Mouse (Mus musculus): Measurements from ENCODE around the gene Adamtsl4. TPM values are rescaled to one million over a fixed set of nuclear protein-coding genes. Genes with fewer than 3 reads are reported as not detected.

Gene Adamtsl4
- polyA plus RNA-seq, 1 experiment from 2014 or later, result 3.9 TPM

DNA sequence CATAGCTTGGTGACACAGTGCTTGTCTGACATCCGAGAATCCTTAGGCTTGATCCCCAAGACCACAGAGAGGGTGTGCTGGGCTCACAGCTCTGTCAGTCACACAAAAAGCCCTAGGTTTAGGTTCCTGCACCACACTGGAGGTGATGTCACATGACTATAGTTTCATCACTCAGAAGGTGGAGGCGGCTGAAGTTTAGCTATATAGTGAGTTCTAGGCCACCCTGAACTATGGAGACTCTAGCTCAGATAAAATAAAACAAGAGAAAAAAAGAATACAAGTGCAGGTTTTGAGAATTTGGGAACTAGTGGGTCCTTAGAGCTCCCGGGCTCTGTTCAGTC, 36.7 kb downstream of the Adamtsl4 start:
- peak overlapping the region; percentile 81 for H3K27ac ChIP-seq (ENCODE audit: low read length)
- no peak overlapping the region for H3K4me2 ChIP-seq (replicated peaks; ENCODE audit: low read depth, low read length)
- no peaks in the 10 kb centered on the region for H3K36me3 ChIP-seq (ENCODE audit: insufficient read depth, low read length)
- peaks cover 20% of the 10 kb centered on the region for H3K4me1 ChIP-seq (ENCODE audit: insufficient read depth, low read length)
- ATAC-seq (ENCODE audit: low FRiP score, low TSS enrichment), result no peak
- no peaks in the 10 kb centered on the region for H3K9me3 ChIP-seq (ENCODE audit: low read length)
- no peaks in the 10 kb centered on the region for H3K27me3 ChIP-seq (ENCODE audit: insufficient read depth, low read length)
- H3K9ac ChIP-seq (replicated peaks; ENCODE audit: low read length), result 0 out of 2 replicates have a peak overlapping the region, but pooled peaks have one; percentile 2
- WGBS, result 78% methylated on average over 3 of the region's 3 CpGs
- H3K4me3 ChIP-seq (ENCODE audit: low read length), result no peak overlapping the region

DNA sequence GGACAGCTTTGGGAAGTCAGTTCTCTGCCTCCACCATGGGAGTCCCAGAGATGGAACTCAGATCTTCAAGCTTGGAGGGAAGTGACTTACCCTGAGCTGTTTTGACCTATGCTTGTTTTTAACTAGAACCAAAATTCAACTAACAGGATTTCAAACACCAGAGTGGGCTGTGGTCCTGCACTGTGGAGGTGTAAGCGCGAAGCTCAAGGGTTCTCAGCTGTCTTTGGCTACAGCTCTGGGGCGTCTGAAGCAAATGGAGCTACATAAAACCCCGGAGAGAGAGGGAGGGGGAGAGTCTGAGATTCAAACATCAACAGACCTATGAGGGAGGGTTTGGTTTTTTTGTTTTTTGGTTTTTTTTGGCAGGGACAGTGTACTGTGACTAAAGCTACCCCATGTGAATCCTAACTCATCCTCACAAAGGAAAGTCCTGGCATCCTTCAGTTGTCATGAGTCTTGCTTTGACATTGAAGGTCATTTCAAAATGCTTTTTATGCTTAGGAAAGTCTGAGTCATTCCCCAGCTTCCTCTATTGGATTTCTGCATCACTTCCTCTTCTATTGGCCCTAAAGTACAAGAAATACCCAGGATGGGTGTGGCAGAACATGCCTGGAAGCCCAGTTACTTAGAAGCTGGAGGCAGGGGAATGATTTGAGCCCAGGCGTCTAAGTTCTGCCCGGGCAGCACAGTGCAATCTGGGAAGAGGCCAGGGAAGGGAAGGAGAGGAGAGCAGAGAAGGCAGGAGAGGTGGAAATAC, 37.3 kb downstream of the Adamtsl4 start:
- no peaks in the 10 kb centered on the region for H3K36me3 ChIP-seq (ENCODE audit: insufficient read depth, low read length)
- H3K9me3 ChIP-seq (ENCODE audit: low read length), result no peaks in the 10 kb centered on the region
- H3K4me2 ChIP-seq (replicated peaks; ENCODE audit: low read depth, low read length), result no peak overlapping the region
- 0 out of 2 replicates have a peak overlapping the region, but pooled peaks have one; percentile 2 for H3K9ac ChIP-seq (replicated peaks; ENCODE audit: low read length)
- no peak overlapping the region for H3K4me3 ChIP-seq (ENCODE audit: low read length)
- WGBS, result 49% methylated on average over 6 of the region's 6 CpGs
- ATAC-seq (ENCODE audit: low FRiP score, low TSS enrichment), result no peak
- H3K27ac ChIP-seq (ENCODE audit: low read length), result peak overlapping the region; percentile 81
- no peaks in the 10 kb centered on the region for H3K27me3 ChIP-seq (ENCODE audit: insufficient read depth, low read length)
- H3K4me1 ChIP-seq (ENCODE audit: insufficient read depth, low read length), result peaks cover 20% of the 10 kb centered on the region

DNA sequence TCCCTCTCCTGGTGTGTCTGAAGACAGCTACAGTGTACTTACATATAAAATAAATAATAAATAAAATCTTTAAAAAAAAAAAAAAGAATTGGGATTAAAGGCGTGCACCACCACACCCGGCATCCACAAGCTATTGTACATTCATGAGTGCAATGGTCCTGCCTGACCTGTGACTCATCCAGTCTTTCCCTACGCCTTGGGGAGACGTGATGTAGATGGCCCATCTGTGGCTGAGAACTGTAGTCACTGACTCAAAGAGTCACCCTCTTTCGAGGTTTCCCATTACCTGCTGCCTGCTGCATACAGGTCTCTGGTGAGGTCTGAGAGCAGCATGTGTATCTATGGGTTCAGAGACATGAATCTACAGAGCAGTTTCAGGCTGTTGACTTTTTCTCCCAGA, 39.7 kb downstream of the Adamtsl4 start:
- H3K36me3 ChIP-seq (ENCODE audit: insufficient read depth, low read length), result no peaks in the 10 kb centered on the region
- H3K4me2 ChIP-seq (replicated peaks; ENCODE audit: low read depth, low read length), result no peak overlapping the region
- no peaks in the 10 kb centered on the region for H3K9me3 ChIP-seq (ENCODE audit: low read length)
- no peaks in the 10 kb centered on the region for H3K27me3 ChIP-seq (ENCODE audit: insufficient read depth, low read length)
- H3K4me3 ChIP-seq (ENCODE audit: low read length), result no peak overlapping the region
- peaks cover 16% of the 10 kb centered on the region for H3K4me1 ChIP-seq (ENCODE audit: insufficient read depth, low read length)
- no peak overlapping the region for H3K9ac ChIP-seq (replicated peaks; ENCODE audit: low read length)
- H3K27ac ChIP-seq (ENCODE audit: low read length), result no peak overlapping the region
- ATAC-seq (ENCODE audit: low FRiP score, low TSS enrichment), result no peak
- 89% methylated on average over 5 of the region's 5 CpGs for WGBS

DNA sequence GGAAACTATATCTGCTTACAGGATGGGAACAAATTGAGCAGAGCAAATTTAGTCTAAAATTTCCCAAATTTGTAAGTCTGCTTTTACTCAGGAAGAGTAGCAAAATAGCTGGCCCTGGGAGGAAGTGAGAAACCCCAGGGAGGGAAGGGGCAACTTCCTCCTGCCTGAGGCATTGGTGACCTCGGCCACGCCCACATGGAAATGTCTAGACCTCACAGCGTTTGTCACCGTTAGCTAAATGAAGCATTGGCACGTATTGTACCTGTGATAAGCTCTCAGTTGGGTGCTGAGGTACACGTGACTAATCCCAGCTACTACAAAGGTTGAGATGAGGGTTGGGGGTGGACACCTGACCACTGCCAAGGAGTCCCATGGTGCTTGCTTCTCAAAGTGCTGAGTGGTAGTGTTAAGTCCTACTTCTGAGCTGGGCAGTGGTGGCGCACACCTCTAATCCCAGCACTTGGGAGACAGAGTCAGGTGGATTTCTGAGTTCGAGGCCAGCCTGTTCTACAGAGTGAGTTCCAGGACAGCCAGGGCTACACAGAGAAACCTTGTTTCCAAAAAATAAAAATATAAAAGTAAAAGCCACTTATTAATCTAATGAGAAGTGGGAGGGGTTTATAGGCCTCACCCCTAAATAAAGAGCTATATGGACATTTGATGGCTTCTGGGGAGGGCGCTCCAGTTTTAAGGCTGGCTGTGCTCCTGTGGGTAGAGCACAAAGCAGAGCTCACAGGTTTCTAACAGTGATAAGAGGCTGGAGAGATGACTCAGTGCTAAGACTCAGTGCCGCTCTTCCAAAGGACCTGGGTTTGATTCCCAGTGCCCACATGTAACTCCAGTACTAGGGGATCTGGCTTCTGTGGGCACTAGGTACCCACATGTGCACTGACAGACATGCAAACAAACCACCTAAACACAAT, 42.1 kb downstream of the Adamtsl4 start:
- WGBS, result 67% methylated on average over 10 of the region's 10 CpGs
- no peak overlapping the region for H3K4me2 ChIP-seq (replicated peaks; ENCODE audit: low read depth, low read length)
- no peak overlapping the region for H3K27ac ChIP-seq (ENCODE audit: low read length)
- H3K4me3 ChIP-seq (ENCODE audit: low read length), result no peak overlapping the region
- H3K27me3 ChIP-seq (ENCODE audit: insufficient read depth, low read length), result no peaks in the 10 kb centered on the region
- H3K36me3 ChIP-seq (ENCODE audit: insufficient read depth, low read length), result no peaks in the 10 kb centered on the region
- peaks cover 7% of the 10 kb centered on the region; the same call in 1 of the 2 replicates for H3K4me1 ChIP-seq (ENCODE audit: insufficient read depth, low read length)
- ATAC-seq (ENCODE audit: low FRiP score, low TSS enrichment), result no peak
- no peak overlapping the region for H3K9ac ChIP-seq (replicated peaks; ENCODE audit: low read length)
- no peaks in the 10 kb centered on the region for H3K9me3 ChIP-seq (ENCODE audit: low read length)

DNA sequence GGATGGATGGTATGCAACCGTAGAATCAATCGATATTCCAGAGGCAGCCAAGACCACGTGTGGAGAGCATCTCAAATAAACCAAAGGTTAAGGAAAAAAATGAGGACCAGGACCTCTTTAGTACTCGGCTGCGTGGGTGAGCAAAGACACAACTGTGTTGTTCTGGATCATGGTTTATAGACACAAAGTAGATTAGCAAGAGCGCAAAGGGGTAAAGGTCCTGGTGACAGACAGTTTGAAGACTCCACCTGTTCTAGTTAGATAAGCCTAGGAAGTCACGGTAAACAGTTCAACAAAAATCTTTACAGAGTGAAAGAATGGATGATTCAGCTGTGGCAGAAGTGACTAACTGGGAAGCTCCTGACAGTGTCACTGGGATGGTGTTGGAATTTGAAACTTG, 44.6 kb downstream of the Adamtsl4 start:
- 0 out of 2 replicates have a peak, but pooled peaks cover 3% of the 10 kb centered on the region for H3K4me1 ChIP-seq (ENCODE audit: insufficient read depth, low read length)
- no peak for ATAC-seq (ENCODE audit: low FRiP score, low TSS enrichment)

DNA sequence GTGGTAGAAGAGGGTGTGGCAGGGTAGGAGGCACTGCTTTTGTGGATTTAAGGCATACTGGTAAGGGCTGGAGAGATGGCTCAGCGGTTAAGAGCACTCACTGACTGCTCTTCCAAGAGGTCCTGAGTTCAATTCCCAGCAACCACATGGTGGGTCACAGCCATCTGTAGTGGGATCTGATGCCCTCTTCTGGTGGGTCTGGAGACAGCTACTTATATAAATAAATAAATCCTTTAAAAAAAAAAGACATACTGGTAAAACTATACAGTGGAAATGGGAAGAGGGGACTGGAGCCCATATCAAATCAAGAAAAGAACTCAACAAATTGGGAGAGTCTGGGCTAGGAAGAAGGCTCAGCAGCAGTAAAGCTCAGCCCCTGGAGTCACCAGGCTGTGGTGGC, 48.0 kb downstream of the Adamtsl4 start:
- ATAC-seq (ENCODE audit: low FRiP score, low TSS enrichment), result no peak
- H3K9ac ChIP-seq (replicated peaks; ENCODE audit: low read length), result no peak overlapping the region
- H3K27ac ChIP-seq (ENCODE audit: low read length), result no peak overlapping the region
- H3K27me3 ChIP-seq (ENCODE audit: insufficient read depth, low read length), result no peaks in the 10 kb centered on the region
- H3K4me3 ChIP-seq (ENCODE audit: low read length), result no peak overlapping the region
- WGBS, result 93% methylated on average over 1 of the region's 1 CpGs
- H3K36me3 ChIP-seq (ENCODE audit: insufficient read depth, low read length), result peaks cover 20% of the 10 kb centered on the region
- H3K4me2 ChIP-seq (replicated peaks; ENCODE audit: low read depth, low read length), result no peak overlapping the region
- peaks cover 12% of the 10 kb centered on the region for H3K4me1 ChIP-seq (ENCODE audit: insufficient read depth, low read length)
- no peaks in the 10 kb centered on the region for H3K9me3 ChIP-seq (ENCODE audit: low read length)

More for the DNA sequence above, 44.6 kb downstream of the Adamtsl4 start:
- H3K27me3 ChIP-seq (ENCODE audit: insufficient read depth, low read length), result no peaks in the 10 kb centered on the region
- no peak overlapping the region for H3K9ac ChIP-seq (replicated peaks; ENCODE audit: low read length)
- no peak overlapping the region for H3K4me2 ChIP-seq (replicated peaks; ENCODE audit: low read depth, low read length)
- no peaks in the 10 kb centered on the region for H3K9me3 ChIP-seq (ENCODE audit: low read length)
- H3K27ac ChIP-seq (ENCODE audit: low read length), result no peak overlapping the region
- H3K4me3 ChIP-seq (ENCODE audit: low read length), result no peak overlapping the region
- WGBS, result 65% methylated on average over 7 of the region's 7 CpGs
- 0 out of 2 replicates have a peak, but pooled peaks cover 3% of the 10 kb centered on the region for H3K36me3 ChIP-seq (ENCODE audit: insufficient read depth, low read length)

DNA sequence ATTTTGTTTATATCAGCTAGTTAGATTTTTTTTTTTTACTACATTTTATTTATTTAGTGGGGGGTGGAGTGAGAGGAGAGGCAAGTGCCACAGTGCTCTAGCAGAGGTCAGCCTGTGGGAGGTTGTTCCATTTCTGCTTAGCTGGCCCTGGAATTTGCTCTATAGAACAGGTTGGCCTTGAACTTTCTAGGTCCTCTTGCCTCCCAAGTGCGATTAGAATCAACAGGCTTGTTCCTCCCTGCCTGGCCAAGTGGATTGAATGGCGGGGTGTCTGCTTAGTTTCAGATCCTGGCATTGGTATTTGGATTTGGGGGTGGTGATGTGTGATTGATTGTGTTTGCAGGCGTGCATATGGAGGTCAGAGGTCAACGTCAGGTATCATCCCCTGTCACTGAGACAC, 51.6 kb downstream of the Adamtsl4 start:
- Histone ChIP-seq H3K27me3 (ENCODE audit: insufficient read depth, low read length) (no peaks in the 10 kb centered on the region), H3K4me1 (ENCODE audit: insufficient read depth, low read length) (peaks cover 14% of the 10 kb centered on the region), H3K9me3 (ENCODE audit: low read length) (no peaks in the 10 kb centered on the region), H3K9ac (replicated peaks; ENCODE audit: low read length) (no peak overlapping the region), H3K36me3 (ENCODE audit: insufficient read depth, low read length) (peaks cover 39% of the 10 kb centered on the region), H3K4me3 (ENCODE audit: low read length) (no peak overlapping the region), H3K4me2 (replicated peaks; ENCODE audit: low read depth, low read length) (no peak overlapping the region), H3K27ac (ENCODE audit: low read length) (peak overlapping the region; percentile 51)
- no peak for ATAC-seq (ENCODE audit: low FRiP score, low TSS enrichment)
- WGBS, result 61% methylated on average over 4 of the region's 4 CpGs

DNA sequence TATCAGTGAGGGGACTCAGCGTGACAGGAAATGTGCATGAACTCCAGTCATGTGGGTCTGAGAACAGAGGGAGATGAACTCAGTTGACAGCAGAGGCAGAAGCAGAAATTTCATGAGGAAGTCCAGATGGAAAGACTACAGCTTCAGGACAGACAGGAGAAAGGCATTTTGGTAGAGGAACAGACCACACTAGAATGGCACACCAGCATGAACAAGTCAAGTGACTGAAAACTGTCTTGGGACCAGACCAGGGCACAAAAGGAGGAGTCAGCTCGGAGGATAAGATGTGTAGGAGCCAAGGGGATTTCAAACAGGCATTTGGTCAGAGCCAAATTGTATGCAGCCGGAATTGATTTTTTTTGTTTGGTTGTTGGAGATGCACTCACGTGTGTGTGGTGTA, 52.1 kb downstream of the Adamtsl4 start:
- no peak for ATAC-seq (ENCODE audit: low FRiP score, low TSS enrichment)
- 54% methylated on average over 4 of the region's 4 CpGs for WGBS

DNA sequence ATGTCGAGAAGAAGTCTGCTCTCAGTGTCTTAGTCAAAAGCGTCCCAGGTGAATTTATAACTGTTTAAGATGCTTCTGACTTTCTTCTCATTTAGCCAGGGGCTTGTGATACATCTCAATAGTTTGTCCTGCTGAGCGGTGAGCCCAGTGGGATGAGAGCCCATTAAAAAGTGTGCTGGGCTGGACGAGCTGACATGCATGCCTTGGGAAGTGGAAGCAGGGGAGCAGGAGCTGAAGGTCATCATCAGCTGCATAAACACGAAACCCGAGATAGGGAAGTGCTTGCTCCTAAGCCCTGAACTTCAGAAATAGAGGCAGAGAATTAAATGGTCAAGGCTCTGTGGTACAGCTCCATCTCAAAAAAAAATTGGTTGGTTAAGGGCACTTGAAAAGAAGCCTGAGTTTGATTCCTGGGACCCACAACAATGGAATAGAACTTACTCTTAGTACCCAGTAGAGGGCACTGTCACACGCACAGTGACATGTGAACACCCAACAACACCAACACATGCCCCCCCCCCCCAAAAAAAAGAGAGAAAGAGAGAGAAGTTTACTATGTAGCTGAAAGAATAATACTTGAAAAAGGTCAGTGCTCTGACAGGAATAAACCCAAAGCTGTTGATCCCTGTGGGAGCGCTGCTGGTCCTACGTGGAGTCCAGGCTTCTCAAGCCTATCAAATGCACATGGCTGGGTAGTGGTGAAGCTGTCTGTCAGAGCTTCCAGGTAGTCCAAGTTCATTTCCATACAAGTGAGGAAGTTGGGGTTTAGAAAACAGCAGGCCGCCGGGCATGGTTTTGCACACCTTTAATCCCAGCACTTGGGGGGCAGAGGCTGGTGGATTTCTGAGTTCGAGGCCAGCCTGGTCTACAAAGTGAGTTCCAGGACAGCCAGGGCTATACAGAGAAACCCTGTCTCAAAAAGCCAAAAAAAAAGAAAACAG, 54.8 kb downstream of the Adamtsl4 start:
- H3K4me2 ChIP-seq (replicated peaks; ENCODE audit: low read depth, low read length), result no peak overlapping the region
- 65% methylated on average over 12 of the region's 12 CpGs for WGBS
- H3K36me3 ChIP-seq (ENCODE audit: insufficient read depth, low read length), result peaks cover 63% of the 10 kb centered on the region
- H3K4me3 ChIP-seq (ENCODE audit: low read length), result no peak overlapping the region
- no peaks in the 10 kb centered on the region for H3K9me3 ChIP-seq (ENCODE audit: low read length)
- peaks cover 14% of the 10 kb centered on the region for H3K4me1 ChIP-seq (ENCODE audit: insufficient read depth, low read length)
- H3K9ac ChIP-seq (replicated peaks; ENCODE audit: low read length), result no peak overlapping the region
- no peak overlapping the region for H3K27ac ChIP-seq (ENCODE audit: low read length)
- H3K27me3 ChIP-seq (ENCODE audit: insufficient read depth, low read length), result no peaks in the 10 kb centered on the region
- ATAC-seq (ENCODE audit: low FRiP score, low TSS enrichment), result no peak

More for the DNA sequence above, 52.1 kb downstream of the Adamtsl4 start:
- Histone ChIP-seq H3K9ac (replicated peaks; ENCODE audit: low read length) (no peak overlapping the region), H3K27ac (ENCODE audit: low read length) (peak overlapping the region; percentile 51), H3K27me3 (ENCODE audit: insufficient read depth, low read length) (no peaks in the 10 kb centered on the region), H3K4me1 (ENCODE audit: insufficient read depth, low read length) (peaks cover 14% of the 10 kb centered on the region), H3K36me3 (ENCODE audit: insufficient read depth, low read length) (peaks cover 43% of the 10 kb centered on the region), H3K4me3 (ENCODE audit: low read length) (no peak overlapping the region), H3K9me3 (ENCODE audit: low read length) (no peaks in the 10 kb centered on the region), H3K4me2 (replicated peaks; ENCODE audit: low read depth, low read length) (no peak overlapping the region)
